Mouse (Mus musculus): ENCODE results near the gene Ptdss2. TPM values are rescaled to one million over a fixed set of nuclear protein-coding genes. Genes with fewer than 3 reads are reported as not detected.

Gene Ptdss2
- polyA plus RNA-seq, 1 experiment from 2014 or later = 82.6 TPM

- Histone ChIP-seq H3K27ac (ENCODE audit: low read length) (no peak overlapping the region), H3K4me1 (ENCODE audit: control insufficient read depth, insufficient read depth, low read length) (no peaks in the 10 kb centered on the region), H3K9ac (ENCODE audit: low read depth, low read length) (no peak overlapping the region), H3K4me2 (ENCODE audit: low read length) (no peak overlapping the region), H3K4me3 (ENCODE audit: low read depth, low read length) (no peak overlapping the region), H3K27me3 (ENCODE audit: control insufficient read depth, insufficient read depth, low read depth, low read length) (peaks cover 19% of the 10 kb centered on the region), H3K9me3 (replicated peaks; ENCODE audit: control insufficient read depth, low read length, poor library complexity, severe bottlenecking) (no peaks in the 10 kb centered on the region), H3K36me3 (ENCODE audit: control insufficient read depth, insufficient read depth, low read length) (no peaks in the 10 kb centered on the region)
- 85% methylated on average over 6 of the region's 6 CpGs for WGBS
- no peak for ATAC-seq
Observed at GRCm38 (mm10) chr7:141093950-141094349, 28.2 kb upstream of the Ptdss2 start.

DNA sequence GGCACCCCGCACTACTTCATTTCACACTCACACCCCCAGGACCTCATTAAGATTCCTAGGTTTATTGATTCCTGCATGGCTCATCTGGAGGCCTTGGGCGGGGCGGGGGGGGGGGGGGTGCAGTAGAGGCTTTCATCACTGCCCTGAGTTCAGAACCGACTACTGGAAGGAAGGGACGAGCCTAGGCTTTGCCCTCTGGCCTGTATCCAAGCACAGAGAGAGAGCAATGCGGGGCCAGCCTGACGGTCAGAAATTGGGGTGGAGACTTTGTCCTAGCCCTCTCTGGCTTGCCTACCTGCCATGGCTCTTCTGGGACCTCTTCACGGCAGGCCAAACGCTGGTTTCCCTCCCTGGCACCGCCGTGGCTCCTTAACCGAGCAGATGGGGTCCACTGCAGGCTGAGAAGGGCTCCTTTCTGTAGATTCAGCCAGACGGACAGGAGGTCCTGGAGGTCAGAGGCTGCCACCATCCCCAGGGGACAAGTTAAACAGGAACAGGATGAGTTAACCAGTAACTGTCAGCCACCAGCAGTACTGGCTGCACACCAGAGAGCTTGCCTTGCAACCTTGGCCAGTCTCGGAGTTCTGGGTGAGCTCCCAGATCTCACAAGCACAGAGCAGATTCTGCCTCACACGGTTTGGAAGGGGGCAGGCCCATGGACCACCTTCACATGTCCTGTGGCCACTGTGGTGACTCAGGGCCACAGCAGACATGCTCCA lies 27.5 kb upstream of the Ptdss2 start:
- ATAC-seq = no peak
- Histone ChIP-seq H3K4me1 (ENCODE audit: control insufficient read depth, insufficient read depth, low read length) (no peaks in the 10 kb centered on the region; the same call in 1 of the 2 replicates), H3K27ac (ENCODE audit: low read length) (no peak overlapping the region), H3K36me3 (ENCODE audit: control insufficient read depth, insufficient read depth, low read length) (no peaks in the 10 kb centered on the region), H3K4me2 (ENCODE audit: low read length) (no peak overlapping the region), H3K4me3 (ENCODE audit: low read depth, low read length) (no peak overlapping the region), H3K9me3 (replicated peaks; ENCODE audit: control insufficient read depth, low read length, poor library complexity, severe bottlenecking) (no peaks in the 10 kb centered on the region), H3K9ac (ENCODE audit: low read depth, low read length) (no peak overlapping the region), H3K27me3 (ENCODE audit: control insufficient read depth, insufficient read depth, low read depth, low read length) (peaks cover 19% of the 10 kb centered on the region)
- WGBS = 68% methylated on average over 15 of the region's 15 CpGs

GRCm38 (mm10) chr7:141096021-141096420 lies 26.2 kb upstream of the Ptdss2 start:
- Histone ChIP-seq H3K4me2 (ENCODE audit: low read length) (no peak overlapping the region), H3K27me3 (ENCODE audit: control insufficient read depth, insufficient read depth, low read depth, low read length) (peaks cover 28% of the 10 kb centered on the region), H3K9me3 (replicated peaks; ENCODE audit: control insufficient read depth, low read length, poor library complexity, severe bottlenecking) (no peaks in the 10 kb centered on the region), H3K9ac (ENCODE audit: low read depth, low read length) (no peak overlapping the region), H3K36me3 (ENCODE audit: control insufficient read depth, insufficient read depth, low read length) (no peaks in the 10 kb centered on the region), H3K4me3 (ENCODE audit: low read depth, low read length) (no peak overlapping the region), H3K4me1 (ENCODE audit: control insufficient read depth, insufficient read depth, low read length) (peaks cover 4% of the 10 kb centered on the region; the same call in 1 of the 2 replicates), H3K27ac (ENCODE audit: low read length) (no peak overlapping the region)
- 81% methylated on average over 6 of the region's 6 CpGs for WGBS
- no peak for ATAC-seq

- whole genome bisulfite sequencing = 56% methylated on average over 6 of the region's 6 CpGs
Observed at GRCm38 (mm10) chr7:141096649-141097056, 25.5 kb upstream of the Ptdss2 start.

DNA sequence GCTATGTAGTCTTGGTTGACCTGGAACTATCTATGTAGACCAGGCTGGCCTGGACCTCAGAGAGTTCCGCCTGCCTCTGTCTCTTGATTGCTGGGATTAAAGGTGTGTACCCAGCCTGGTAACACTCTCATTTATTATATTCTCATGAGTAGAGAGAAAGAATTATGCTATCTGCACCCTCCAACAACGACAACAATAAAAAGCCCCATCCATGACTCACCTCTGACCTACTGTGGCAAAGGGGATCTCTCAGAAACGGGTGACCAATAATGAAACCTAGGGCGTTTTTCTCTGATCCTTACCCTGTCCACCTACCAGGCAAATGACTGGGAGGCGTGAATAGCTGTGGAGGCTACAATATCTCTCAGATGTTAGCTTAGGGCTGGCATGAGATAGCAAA lies 25.0 kb upstream of the Ptdss2 start:
- WGBS = 88% methylated on average over 5 of the region's 5 CpGs
- ATAC-seq = no peak
- Histone ChIP-seq H3K4me3 (ENCODE audit: low read depth, low read length) (no peak overlapping the region), H3K9me3 (replicated peaks; ENCODE audit: control insufficient read depth, low read length, poor library complexity, severe bottlenecking) (no peaks in the 10 kb centered on the region), H3K4me1 (ENCODE audit: control insufficient read depth, insufficient read depth, low read length) (peaks cover 4% of the 10 kb centered on the region; the same call in 1 of the 2 replicates), H3K27ac (ENCODE audit: low read length) (no peak overlapping the region), H3K36me3 (ENCODE audit: control insufficient read depth, insufficient read depth, low read length) (no peaks in the 10 kb centered on the region), H3K4me2 (ENCODE audit: low read length) (no peak overlapping the region), H3K9ac (ENCODE audit: low read depth, low read length) (no peak overlapping the region), H3K27me3 (ENCODE audit: control insufficient read depth, insufficient read depth, low read depth, low read length) (peaks cover 35% of the 10 kb centered on the region)

More at GRCm38 (mm10) chr7:141096649-141097056, 25.5 kb upstream of the Ptdss2 start:
- no peak overlapping the region for H3K9ac ChIP-seq (ENCODE audit: low read depth, low read length)
- H3K4me3 ChIP-seq (ENCODE audit: low read depth, low read length) = no peak overlapping the region
- no peak overlapping the region for H3K27ac ChIP-seq (ENCODE audit: low read length)
- ATAC-seq = no peak
- H3K9me3 ChIP-seq (replicated peaks; ENCODE audit: control insufficient read depth, low read length, poor library complexity, severe bottlenecking) = no peaks in the 10 kb centered on the region
- peaks cover 34% of the 10 kb centered on the region for H3K27me3 ChIP-seq (ENCODE audit: control insufficient read depth, insufficient read depth, low read depth, low read length)
- no peak overlapping the region for H3K4me2 ChIP-seq (ENCODE audit: low read length)
- H3K36me3 ChIP-seq (ENCODE audit: control insufficient read depth, insufficient read depth, low read length) = no peaks in the 10 kb centered on the region
- peaks cover 4% of the 10 kb centered on the region; the same call in 1 of the 2 replicates for H3K4me1 ChIP-seq (ENCODE audit: control insufficient read depth, insufficient read depth, low read length)

- Histone ChIP-seq H3K4me1 (ENCODE audit: control insufficient read depth, insufficient read depth, low read length) (peaks cover 4% of the 10 kb centered on the region; the same call in 1 of the 2 replicates), H3K4me3 (ENCODE audit: low read depth, low read length) (peak within 1 kb of the TSS; percentile 49), H3K36me3 (ENCODE audit: control insufficient read depth, insufficient read depth, low read length) (no peaks in the 10 kb centered on the region), H3K4me2 (ENCODE audit: low read length) (peak within 1 kb of the TSS; percentile 84), H3K9me3 (replicated peaks; ENCODE audit: control insufficient read depth, low read length, poor library complexity, severe bottlenecking) (no peaks in the 10 kb centered on the region), H3K27ac (ENCODE audit: low read length) (no peak within 1 kb of the TSS), H3K27me3 (ENCODE audit: control insufficient read depth, insufficient read depth, low read depth, low read length) (peaks cover 34% of the 10 kb centered on the region), H3K9ac (ENCODE audit: low read depth, low read length) (peak within 1 kb of the TSS; percentile 62)
- peak; percentile 21; the same call in 1 of the 2 replicates for ATAC-seq
- WGBS = under 1% methylated on average over 56 of the region's 56 CpGs
Observed at GRCm38 (mm10) chr7:141099911-141100691, 22.1 kb upstream of the Ptdss2 start, which contains the start of gene Sigirr. Sigirr (minus strand) TSS chr7:141100572.

DNA sequence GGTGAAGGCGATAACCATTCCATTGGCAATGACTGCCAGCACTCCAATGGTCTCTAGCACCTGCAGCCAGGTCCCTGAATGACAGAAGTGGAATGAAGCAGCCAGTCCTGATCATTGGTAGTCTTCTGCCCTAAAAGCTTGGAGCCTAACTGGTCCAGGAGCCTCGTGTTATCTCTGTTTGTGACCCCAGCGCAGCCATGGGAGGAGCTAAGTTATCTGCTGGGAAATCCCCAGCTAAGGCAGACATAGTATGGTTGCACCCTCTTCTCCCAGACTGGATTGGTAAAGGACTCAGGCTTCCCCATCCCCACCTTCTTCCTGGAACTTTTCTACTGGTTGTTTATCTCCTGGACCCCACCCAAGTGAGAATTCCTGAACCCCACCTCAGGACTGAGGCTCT lies 19.0 kb upstream of the Ptdss2 start:
- H3K4me3 ChIP-seq (ENCODE audit: low read depth, low read length) = no peak overlapping the region
- no peaks in the 10 kb centered on the region for H3K9me3 ChIP-seq (replicated peaks; ENCODE audit: control insufficient read depth, low read length, poor library complexity, severe bottlenecking)
- H3K27ac ChIP-seq (ENCODE audit: low read length) = no peak overlapping the region
- no peaks in the 10 kb centered on the region for H3K36me3 ChIP-seq (ENCODE audit: control insufficient read depth, insufficient read depth, low read length)
- H3K4me2 ChIP-seq (ENCODE audit: low read length) = no peak overlapping the region
- H3K4me1 ChIP-seq (ENCODE audit: control insufficient read depth, insufficient read depth, low read length) = peaks cover 4% of the 10 kb centered on the region; the same call in 1 of the 2 replicates
- 71% methylated on average over 3 of the region's 3 CpGs for WGBS
- H3K9ac ChIP-seq (ENCODE audit: low read depth, low read length) = no peak overlapping the region
- no peak for ATAC-seq
- H3K27me3 ChIP-seq (ENCODE audit: control insufficient read depth, insufficient read depth, low read depth, low read length) = peaks cover 34% of the 10 kb centered on the region

DNA sequence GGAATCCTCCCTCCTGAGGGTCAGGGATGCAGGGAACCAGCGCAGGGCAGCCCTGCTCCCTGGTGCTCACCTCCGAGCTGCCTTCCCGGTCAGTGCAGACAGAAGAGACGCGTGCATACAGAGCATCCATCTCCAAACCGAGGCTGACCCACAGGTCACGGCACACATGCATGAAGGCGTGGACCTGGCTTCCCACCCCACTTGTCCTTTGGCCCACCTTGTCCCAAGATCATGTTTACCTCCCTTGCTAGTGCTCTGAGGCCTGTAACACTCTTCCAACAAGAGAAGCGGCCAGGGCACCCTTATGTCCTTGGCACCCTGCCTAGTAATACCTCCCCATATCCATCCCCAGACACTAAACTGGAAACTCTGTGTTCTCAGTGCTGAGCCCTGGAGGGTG lies 6.3 kb upstream of the Ptdss2 start:
- Histone ChIP-seq H3K36me3 (ENCODE audit: control insufficient read depth, insufficient read depth, low read length) (no peaks in the 10 kb centered on the region), H3K9ac (ENCODE audit: low read depth, low read length) (no peak overlapping the region), H3K4me3 (ENCODE audit: low read depth, low read length) (no peak overlapping the region), H3K27me3 (ENCODE audit: control insufficient read depth, insufficient read depth, low read depth, low read length) (no peaks in the 10 kb centered on the region), H3K27ac (ENCODE audit: low read length) (no peak overlapping the region), H3K4me2 (ENCODE audit: low read length) (no peak overlapping the region), H3K9me3 (replicated peaks; ENCODE audit: control insufficient read depth, low read length, poor library complexity, severe bottlenecking) (no peaks in the 10 kb centered on the region), H3K4me1 (ENCODE audit: control insufficient read depth, insufficient read depth, low read length) (no peaks in the 10 kb centered on the region)
- no peak for ATAC-seq
- WGBS = 85% methylated on average over 9 of the region's 9 CpGs

GRCm38 (mm10) chr7:141117636-141118035 lies 4.5 kb upstream of the Ptdss2 start, which contains the start of gene Ano9:
Ano9 (minus strand) TSS chr7:141117806.
- Histone ChIP-seq H3K27me3 (ENCODE audit: control insufficient read depth, insufficient read depth, low read depth, low read length) (no peaks in the 10 kb centered on the region), H3K4me2 (ENCODE audit: low read length) (no peak within 1 kb of the TSS), H3K4me1 (ENCODE audit: control insufficient read depth, insufficient read depth, low read length) (no peaks in the 10 kb centered on the region), H3K9me3 (replicated peaks; ENCODE audit: control insufficient read depth, low read length, poor library complexity, severe bottlenecking) (no peaks in the 10 kb centered on the region), H3K9ac (ENCODE audit: low read depth, low read length) (no peak within 1 kb of the TSS), H3K36me3 (ENCODE audit: control insufficient read depth, insufficient read depth, low read length) (no peaks in the 10 kb centered on the region), H3K4me3 (ENCODE audit: low read depth, low read length) (no peak within 1 kb of the TSS), H3K27ac (ENCODE audit: low read length) (no peak within 1 kb of the TSS)
- WGBS = 18% methylated on average over 9 of the region's 9 CpGs
- ATAC-seq = no peak
